Mouse (Mus musculus): ENCODE results near the gene Tgm2. TPM values are rescaled to one million over a fixed set of nuclear protein-coding genes. Genes with fewer than 3 reads are reported as not detected.

Tgm2 gene
- total RNA-seq, 2 experiments from 2014 or later: 9.8 to 14.0 TPM

DNA sequence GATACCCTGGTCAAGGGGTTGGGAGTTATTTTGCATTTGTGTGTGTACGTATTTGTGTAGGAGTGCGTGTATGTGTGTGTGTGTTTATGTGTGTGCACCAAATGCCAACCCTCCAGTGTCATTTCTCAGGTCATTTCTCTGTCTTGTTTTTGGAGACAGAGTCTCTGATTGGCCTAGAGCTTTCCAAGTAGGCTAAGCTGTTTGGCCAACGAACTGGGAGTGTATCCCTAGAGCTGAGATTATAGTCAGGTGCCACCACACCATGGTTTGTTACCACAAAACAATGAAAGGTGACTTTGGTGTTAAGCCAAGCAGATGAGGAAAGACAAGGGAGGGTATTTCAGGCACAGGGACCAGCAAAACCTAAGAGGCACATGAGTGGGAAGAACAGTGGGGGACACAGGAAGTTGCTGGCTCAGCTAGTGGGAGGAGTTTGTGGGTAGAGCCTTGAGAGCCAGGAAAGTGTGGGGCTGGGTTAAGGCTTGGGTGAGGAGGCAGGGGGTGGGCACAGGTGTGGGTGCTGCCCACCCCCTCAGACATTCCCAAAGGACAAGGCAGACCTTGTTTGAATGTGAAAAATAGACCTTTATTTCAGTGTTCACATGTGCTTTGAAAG lies 30.3 kb downstream of the Tgm2 start:
- no peak for TF ChIP-seq CTCF (conservative IDR thresholded peaks at IDR 0.05)
- DNase-seq (ENCODE audit: low spot score in 2 of 2): no peak

DNA sequence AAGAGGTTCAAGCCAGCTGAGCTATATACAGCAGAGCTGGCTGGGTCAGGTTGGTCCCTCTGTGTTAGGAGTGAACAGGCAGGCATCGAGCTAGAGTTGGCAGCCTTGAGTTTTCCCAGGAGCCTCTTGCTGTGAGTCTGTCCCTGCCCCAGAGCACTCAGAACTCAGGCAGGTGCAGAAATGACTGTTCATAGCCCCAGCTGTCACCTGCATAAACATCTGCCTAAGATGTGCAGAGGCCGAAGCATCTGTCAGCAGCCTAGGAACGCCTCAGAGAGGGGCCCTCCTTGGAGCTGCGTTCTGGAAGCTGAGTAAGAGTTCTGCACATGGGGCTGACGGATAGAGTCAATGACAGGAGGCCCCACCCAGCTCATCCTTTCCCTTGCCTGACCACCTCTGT lies 31.3 kb downstream of the Tgm2 start:
- DNase-seq (ENCODE audit: low spot score in 2 of 2): no peak

More for the DNA sequence above, 30.3 kb downstream of the Tgm2 start:
- Histone ChIP-seq H3K27ac (no peak overlapping the region), H3K4me3 (no peak overlapping the region)

DNA sequence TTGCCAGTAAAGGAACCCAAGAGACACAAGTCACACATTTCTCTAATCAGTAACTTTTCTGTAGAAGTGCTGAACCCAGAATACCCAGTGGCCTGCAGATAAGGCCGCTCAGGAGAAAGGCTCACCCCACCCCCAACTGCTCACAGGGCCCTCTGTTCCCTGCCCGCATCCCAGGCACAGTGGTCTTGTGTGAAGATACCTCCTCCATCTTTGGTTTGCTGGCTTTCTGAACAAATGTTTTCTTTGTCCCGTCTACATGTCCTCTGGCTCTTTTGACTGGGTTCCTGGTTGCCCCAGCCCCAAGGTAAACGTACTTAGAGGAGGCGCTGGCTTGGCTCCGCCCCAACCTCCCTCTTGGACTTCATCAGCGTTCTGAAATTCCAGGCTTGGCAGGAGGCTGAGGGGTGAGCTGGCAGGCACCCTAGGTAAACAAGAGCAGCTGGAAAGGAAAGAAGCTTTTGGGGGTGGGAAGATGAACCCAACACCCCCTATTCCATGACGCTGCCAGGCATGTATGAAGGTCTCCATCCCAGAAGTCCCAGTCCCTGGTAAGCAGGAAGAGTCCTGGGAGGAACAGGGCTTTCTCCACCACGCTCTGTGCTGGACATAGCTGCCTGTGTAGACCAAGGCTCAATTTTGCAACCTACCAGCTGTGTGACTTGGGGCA lies 32.5 kb downstream of the Tgm2 start:
- TF ChIP-seq CTCF (conservative IDR thresholded peaks at IDR 0.05): no peak
- DNase-seq (ENCODE audit: low spot score in 2 of 2): no peak
- Histone ChIP-seq H3K27ac (no peak overlapping the region), H3K4me3 (no peak overlapping the region)

More for the DNA sequence above, 31.3 kb downstream of the Tgm2 start:
- Histone ChIP-seq H3K4me3 (no peak overlapping the region), H3K27ac (no peak overlapping the region)
- no peak for TF ChIP-seq CTCF (conservative IDR thresholded peaks at IDR 0.05)

- H3K4me3 ChIP-seq: no peak overlapping the region
- no peak for DNase-seq (ENCODE audit: low spot score in 2 of 2)
- no peak overlapping the region for H3K27ac ChIP-seq
- TF ChIP-seq CTCF (conservative IDR thresholded peaks at IDR 0.05): no peak
These were observed 36.7 kb downstream of the Tgm2 start for GRCm38 (mm10) chr2:158109516-158109915.

DNA sequence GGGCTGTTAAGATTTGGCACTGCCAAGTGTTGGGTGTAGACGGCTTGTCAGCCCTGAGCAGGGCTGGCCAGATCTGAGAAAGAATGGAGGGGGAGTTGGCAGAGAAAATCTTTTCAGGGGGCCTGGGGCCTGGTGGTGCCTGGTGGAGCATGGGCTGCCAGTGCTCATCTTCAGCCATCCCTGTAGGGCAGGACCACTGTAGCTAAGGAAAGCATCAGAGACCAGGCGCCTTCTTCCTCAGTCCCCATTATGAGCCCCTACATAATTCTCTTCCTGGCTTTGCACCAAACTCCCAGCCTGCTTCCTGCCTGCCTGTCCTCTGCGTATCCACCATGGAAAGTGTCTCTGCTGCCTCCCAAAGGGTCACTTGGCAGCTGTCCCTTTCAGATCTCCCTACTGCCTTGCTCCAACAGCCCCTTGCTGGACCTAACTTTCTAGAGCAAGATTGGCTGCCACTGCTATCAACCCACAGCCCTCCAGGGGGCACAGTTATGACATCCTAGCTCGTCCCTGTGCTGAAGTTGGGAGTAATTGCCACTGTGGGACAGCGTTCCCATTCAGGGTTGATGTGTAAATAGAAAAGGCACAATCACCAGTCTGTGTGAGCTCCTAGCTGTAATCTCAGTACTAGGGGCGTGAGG lies 39.2 kb downstream of the Tgm2 start:
- TF ChIP-seq CTCF (conservative IDR thresholded peaks at IDR 0.05): peak; percentile 78
- no peak overlapping the region for H3K4me3 ChIP-seq
- peak in 1 of 2 experiments; percentile 34 for DNase-seq (ENCODE audit: low spot score in 2 of 2)
- H3K27ac ChIP-seq: no peak overlapping the region

DNA sequence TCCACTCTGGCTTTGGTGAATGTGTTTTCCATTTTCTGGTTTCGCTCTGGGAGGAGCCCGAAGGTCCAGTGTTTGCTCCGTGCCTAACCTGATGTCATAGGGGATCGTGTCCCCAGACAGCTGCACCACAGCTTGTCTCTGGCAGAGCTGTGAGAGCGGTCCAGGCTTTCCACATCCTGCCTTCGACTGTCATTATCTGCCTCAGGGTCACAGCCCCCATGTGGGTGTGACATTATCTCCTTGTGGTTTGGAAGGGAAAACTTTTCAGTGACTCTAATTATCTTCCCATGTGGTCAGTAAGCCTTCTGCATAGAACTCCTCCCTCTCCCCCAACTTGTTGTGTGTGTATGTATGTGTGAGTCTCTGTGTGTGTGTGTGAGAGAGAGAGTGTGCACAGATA lies 40.6 kb downstream of the Tgm2 start:
- TF ChIP-seq CTCF (conservative IDR thresholded peaks at IDR 0.05): no peak
- no peak overlapping the region for H3K4me3 ChIP-seq
- H3K27ac ChIP-seq: no peak overlapping the region
- DNase-seq (ENCODE audit: low spot score in 2 of 2): no peak

GRCm38 (mm10) chr2:158104966-158105365 lies 41.3 kb downstream of the Tgm2 start:
- DNase-seq (ENCODE audit: low spot score in 2 of 2): no peak
- H3K4me3 ChIP-seq: no peak overlapping the region
- no peak for TF ChIP-seq CTCF (conservative IDR thresholded peaks at IDR 0.05)
- no peak overlapping the region for H3K27ac ChIP-seq

DNA sequence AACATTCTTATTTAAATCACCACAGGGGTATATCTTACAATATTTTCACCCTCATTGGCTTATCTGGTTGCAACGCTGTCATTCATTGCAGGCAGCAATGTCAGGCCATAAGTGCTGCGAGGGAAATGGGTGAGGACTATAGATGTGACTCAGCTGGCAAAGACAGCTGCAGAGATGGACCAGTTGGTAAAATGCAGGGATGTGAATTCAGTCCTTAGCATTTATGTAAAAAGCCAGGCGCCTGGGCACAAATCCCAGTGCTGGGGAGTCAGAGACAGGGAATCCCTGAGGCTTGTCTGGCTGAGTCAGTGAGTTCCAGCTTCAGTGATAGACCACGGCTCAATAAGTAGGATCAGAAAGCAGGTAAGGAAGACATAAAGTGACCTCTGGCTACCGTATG lies 44.5 kb downstream of the Tgm2 start:
- Histone ChIP-seq H3K27ac (no peak overlapping the region), H3K4me3 (no peak overlapping the region)
- no peak for TF ChIP-seq CTCF (conservative IDR thresholded peaks at IDR 0.05)
- peak in 1 of 2 experiments; percentile 19 for DNase-seq (ENCODE audit: low spot score in 2 of 2)

- DNase-seq (ENCODE audit: low spot score in 2 of 2): no peak
- Histone ChIP-seq H3K27ac (no peak overlapping the region), H3K4me3 (no peak overlapping the region)
- no peak for TF ChIP-seq CTCF (conservative IDR thresholded peaks at IDR 0.05)
These were observed 46.7 kb downstream of the Tgm2 start for GRCm38 (mm10) chr2:158099537-158099936.

GRCm38 (mm10) chr2:158098730-158099129 lies 47.5 kb downstream of the Tgm2 start:
- Histone ChIP-seq H3K27ac (no peak overlapping the region), H3K4me3 (no peak overlapping the region)
- no peak for TF ChIP-seq CTCF (conservative IDR thresholded peaks at IDR 0.05)
- DNase-seq (ENCODE audit: low spot score in 2 of 2): no peak

- TF ChIP-seq CTCF (conservative IDR thresholded peaks at IDR 0.05): no peak
- Histone ChIP-seq H3K4me3 (no peak overlapping the region), H3K27ac (no peak overlapping the region)
- no peak for DNase-seq (ENCODE audit: low spot score in 2 of 2)
These were observed 49.2 kb downstream of the Tgm2 start for GRCm38 (mm10) chr2:158097071-158097470.

GRCm38 (mm10) chr2:158094846-158095245 lies 51.4 kb downstream of the Tgm2 start:
- Histone ChIP-seq H3K27ac (no peak overlapping the region), H3K4me3 (no peak overlapping the region)
- no peak for TF ChIP-seq CTCF (conservative IDR thresholded peaks at IDR 0.05)
- DNase-seq (ENCODE audit: low spot score in 2 of 2): no peak

GRCm38 (mm10) chr2:158094300-158094699 lies 51.9 kb downstream of the Tgm2 start:
- DNase-seq (ENCODE audit: low spot score in 2 of 2): no peak
- H3K4me3 ChIP-seq: no peak overlapping the region
- H3K27ac ChIP-seq: no peak overlapping the region
- no peak for TF ChIP-seq CTCF (conservative IDR thresholded peaks at IDR 0.05)

DNA sequence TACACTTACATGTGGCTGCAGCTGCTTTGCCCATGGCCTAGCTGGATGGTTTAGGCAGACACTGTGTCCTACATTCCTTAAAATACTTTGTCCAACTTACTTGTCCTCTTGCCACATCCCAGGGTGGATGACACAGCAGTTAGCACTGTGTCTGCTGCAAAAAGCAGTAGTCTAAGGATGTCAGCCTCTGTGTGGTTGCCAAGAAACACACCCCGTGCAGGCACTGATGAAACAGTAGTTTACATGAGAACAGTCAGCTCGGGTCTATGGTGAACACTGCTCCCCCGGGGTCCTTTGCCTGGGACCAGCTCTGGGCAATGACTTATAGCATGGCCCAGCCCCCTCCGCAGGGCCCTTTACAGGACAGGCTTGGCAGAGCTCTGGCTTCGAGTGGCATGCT lies 52.9 kb downstream of the Tgm2 start:
- Histone ChIP-seq H3K27ac (no peak overlapping the region), H3K4me3 (no peak overlapping the region)
- TF ChIP-seq CTCF (conservative IDR thresholded peaks at IDR 0.05): no peak
- DNase-seq (ENCODE audit: low spot score in 2 of 2): no peak
